Mouse (Mus musculus) limb, embryonic 12.5 days (tissue): ENCODE data around the gene Tppp3. TPM values are rescaled to one million over a fixed set of nuclear protein-coding genes. Genes with fewer than 3 reads are reported as not detected.

ENCODE experiments used
- ATAC-seq: fragments of 200-750 bp; cut with Nextera tagmentation; 2 replicates; pipeline ENCODE4 v1.8.0; 2017; ENCODE audit warnings: low read depth, moderate TSS enrichment; ENCODE audit not compliant: insufficient number of reproducible peaks, insufficient read depth, low FRiP score, low TSS enrichment
- H3K27ac ChIP-seq: fragments of 300-500 bp; sonication (generic); 2 replicates; pipeline ENCODE4 v1.5.1; 2016; ENCODE audit warnings: mild to moderate bottlenecking, moderate library complexity
- H3K27me3 ChIP-seq: fragments of 300-500 bp; sonication (generic); 2 replicates; pipeline ENCODE4 v1.6.1; 2016; ENCODE audit warnings: mild to moderate bottlenecking, moderate library complexity
- H3K36me3 ChIP-seq: fragments of 300-500 bp; sonication (generic); 2 replicates; pipeline ENCODE4 v1.6.1; 2016; ENCODE audit warnings: mild to moderate bottlenecking, moderate library complexity
- H3K4me1 ChIP-seq: fragments of 300-500 bp; sonication (generic); replicated peaks from 2 replicates; pipeline ENCODE4 v1.6.1; 2016
- H3K4me2 ChIP-seq: fragments of 300-500 bp; sonication (generic); 2 replicates; pipeline ENCODE4 v1.6.1; 2016; ENCODE audit warnings: mild to moderate bottlenecking, moderate library complexity
- H3K4me3 ChIP-seq: fragments of 300-500 bp; sonication (generic); replicated peaks from 2 replicates; pipeline ENCODE4 v1.5.1; 2016; ENCODE audit warnings: mild to moderate bottlenecking
- H3K9ac ChIP-seq: fragments of 300-500 bp; sonication (generic); replicated peaks from 2 replicates; pipeline ENCODE4 v1.6.1; 2016; ENCODE audit warnings: mild to moderate bottlenecking, moderate library complexity
- H3K9me3 ChIP-seq: fragments of 300-500 bp; sonication (generic); 2 replicates; pipeline ENCODE4 v1.6.1; 2016; ENCODE audit warnings: mild to moderate bottlenecking, moderate library complexity
- WGBS: fragments of 180-500 bp; shearing (Covaris S2); methylation state at CpG from one replicate; pipeline ENCODE4 v1.1.7; 2016; 5-methylcytosine and 5-hydroxymethylcytosine counted together
- polyA plus RNA-seq: library from polyadenylated mRNA; unstranded; fragments of >200 nt; fragmentation: Nextera tagmentation; extraction: Ambion mirVana; gene quantifications from 2 replicates; pipeline ENCODE4 v1.2.1, GENCODE M21; 2016

Tppp3 gene
- polyA plus RNA-seq, 1 experiment from 2014 or later: 28.9 TPM

DNA sequence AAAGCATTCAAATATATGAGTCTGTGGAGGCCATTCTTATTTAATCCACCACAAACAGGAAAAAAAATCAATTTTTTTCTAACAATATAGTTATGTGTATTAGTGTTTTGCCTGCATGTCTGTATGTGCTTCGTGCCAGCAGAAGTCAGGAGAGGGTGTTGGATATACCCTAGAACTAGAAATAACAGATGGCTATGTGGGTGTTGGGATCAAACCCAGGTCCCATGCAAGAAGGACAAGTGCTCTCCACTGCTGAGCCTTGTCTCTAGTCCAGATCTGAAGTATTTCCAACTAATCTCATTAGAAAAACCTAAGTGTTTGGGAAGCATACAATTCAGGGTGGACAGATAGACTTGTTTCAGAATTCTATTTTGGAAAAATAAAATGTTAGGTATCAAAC lies 49.3 kb downstream of the Tppp3 start:
- Histone ChIP-seq H3K4me2 (no peak overlapping the region), H3K27ac (no peak overlapping the region), H3K4me1 (no peaks in the 10 kb centered on the region), H3K9ac (no peak overlapping the region), H3K4me3 (no peak overlapping the region), H3K36me3 (no peaks in the 10 kb centered on the region), H3K27me3 (0 out of 2 replicates have a peak, but pooled peaks cover 4% of the 10 kb centered on the region), H3K9me3 (no peaks in the 10 kb centered on the region)
- 65% methylated on average over 1 of the region's 1 CpGs for WGBS
- ATAC-seq: no peak

DNA sequence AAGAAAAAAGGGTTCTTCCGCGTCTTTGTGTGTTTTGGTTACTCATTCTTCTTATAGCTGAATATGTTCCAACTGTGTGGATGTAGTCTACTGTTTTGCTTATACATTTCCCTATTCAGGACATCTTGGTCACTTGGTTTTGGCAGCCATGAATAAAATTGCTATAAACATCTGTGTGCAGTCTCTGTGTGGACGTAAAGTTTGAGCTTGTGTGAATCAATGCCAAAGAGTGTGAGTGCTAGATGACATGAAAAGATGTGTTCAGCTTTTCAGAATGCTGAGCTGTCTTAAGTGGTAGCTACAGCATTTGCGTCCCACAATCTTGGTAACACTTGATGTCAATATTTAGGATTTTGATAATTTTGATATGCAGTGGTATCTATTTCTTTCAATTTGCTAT lies 51.5 kb downstream of the Tppp3 start:
- no peaks in the 10 kb centered on the region for H3K36me3 ChIP-seq
- no peak overlapping the region for H3K27ac ChIP-seq
- H3K27me3 ChIP-seq: peaks cover 11% of the 10 kb centered on the region; the same call in 1 of the 2 replicates
- no peaks in the 10 kb centered on the region for H3K4me1 ChIP-seq
- no peak overlapping the region for H3K4me3 ChIP-seq
- H3K9ac ChIP-seq: no peak overlapping the region
- ATAC-seq: no peak
- H3K9me3 ChIP-seq: no peaks in the 10 kb centered on the region
- 91% methylated on average over 4 of the region's 4 CpGs for WGBS
- no peak overlapping the region for H3K4me2 ChIP-seq

DNA sequence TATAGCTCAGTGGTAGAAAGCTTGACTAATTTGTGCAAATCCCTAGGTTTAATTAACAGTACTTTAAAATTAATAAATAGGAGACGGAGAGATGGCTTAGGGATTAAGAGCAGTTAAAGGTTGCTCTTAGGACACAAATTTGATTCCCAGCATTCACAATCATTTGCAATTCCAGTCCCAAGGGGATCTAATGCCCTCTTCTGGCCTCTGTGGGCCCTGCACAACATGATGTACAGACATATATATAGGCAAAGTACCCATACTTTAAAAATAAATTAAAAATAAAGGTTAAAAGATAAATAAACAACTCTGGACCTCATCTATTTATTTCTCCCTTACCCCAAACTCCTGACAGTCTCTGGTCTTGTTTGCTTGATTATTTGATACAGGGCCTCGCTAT lies 52.3 kb downstream of the Tppp3 start:
- Histone ChIP-seq H3K9ac (no peak overlapping the region), H3K4me2 (no peak overlapping the region), H3K9me3 (no peaks in the 10 kb centered on the region), H3K4me3 (no peak overlapping the region), H3K4me1 (no peaks in the 10 kb centered on the region), H3K27me3 (peaks cover 19% of the 10 kb centered on the region), H3K36me3 (no peaks in the 10 kb centered on the region), H3K27ac (no peak overlapping the region)
- no peak for ATAC-seq
- 84% methylated on average over 2 of the region's 2 CpGs for WGBS

Other genes starting within 250 kb of the Tppp3 start
- 25.9 and 27.2 TPM in 2 replicates for gene D230025D16Rik, start 246.4 kb downstream of the Tppp3 start, polyA plus RNA-seq
- 5.9 and 6.8 TPM in 2 replicates for gene B3gnt9, start 216.4 kb downstream of the Tppp3 start, polyA plus RNA-seq
- gene Tradd, start 206.9 kb downstream of the Tppp3 start, polyA plus RNA-seq: 16.0 and 16.6 TPM in 2 replicates
- gene Fbxl8, start 206.9 kb downstream of the Tppp3 start, polyA plus RNA-seq: 1.7 and 1.9 TPM in 2 replicates
- 0.13 and 0.18 TPM in 2 replicates for gene Hsf4, start 201.7 kb downstream of the Tppp3 start, polyA plus RNA-seq
- 1.6 TPM in 2 replicates for gene Nol3, start 195.4 kb downstream of the Tppp3 start, polyA plus RNA-seq
- 15.6 and 19.6 TPM in 2 replicates for gene 4931428F04Rik, start 181.7 kb downstream of the Tppp3 start, polyA plus RNA-seq
- gene Exoc3l, start 175.4 kb downstream of the Tppp3 start, polyA plus RNA-seq: 10.0 and 10.2 TPM in 2 replicates
- 75.6 and 91.3 TPM in 2 replicates for gene E2f4, start 173.9 kb downstream of the Tppp3 start, polyA plus RNA-seq
- 4.3 and 4.4 TPM in 2 replicates for gene Elmo3, start 165.9 kb downstream of the Tppp3 start, polyA plus RNA-seq
- 1.5 TPM in 2 replicates for gene Lrrc29, start 145.2 kb downstream of the Tppp3 start, polyA plus RNA-seq
- gene Tmem208, start 145.2 kb downstream of the Tppp3 start, polyA plus RNA-seq: 95.6 and 109 TPM in 2 replicates
- 1.6 and 2.3 TPM in 2 replicates for gene Fhod1, start 123.6 kb downstream of the Tppp3 start, polyA plus RNA-seq
- gene Slc9a5, start 122.7 kb downstream of the Tppp3 start, polyA plus RNA-seq: 7.0 and 7.6 TPM in 2 replicates
- 0.72 and 0.80 TPM in 2 replicates for gene Plekhg4, start 98.3 kb downstream of the Tppp3 start, polyA plus RNA-seq
- not detected in 2 replicates for gene Kctd19, start 58.0 kb downstream of the Tppp3 start, polyA plus RNA-seq
- gene Lrrc36, start 58.0 kb downstream of the Tppp3 start, polyA plus RNA-seq: 0.12 and 0.39 TPM in 2 replicates
- gene Zdhhc1, start 25.4 kb upstream of the Tppp3 start, polyA plus RNA-seq: 34.8 and 36.9 TPM in 2 replicates
- 28.2 and 30.6 TPM in 2 replicates for gene Hsd11b2, start 47.2 kb upstream of the Tppp3 start, polyA plus RNA-seq
- 60.5 and 61.5 TPM in 2 replicates for gene Atp6v0d1, start 94.5 kb upstream of the Tppp3 start, polyA plus RNA-seq
- 11.3 and 16.8 TPM in 2 replicates for gene Ripor1, start 133.7 kb upstream of the Tppp3 start, polyA plus RNA-seq
- 149 and 160 TPM in 2 replicates for gene Ctcf, start 165.0 kb upstream of the Tppp3 start, polyA plus RNA-seq
- gene Agrp, start 165.9 kb upstream of the Tppp3 start, polyA plus RNA-seq: 0.97 and 1.4 TPM in 2 replicates
- gene Carmil2, start 214.7 kb upstream of the Tppp3 start, polyA plus RNA-seq: 0.58 and 0.59 TPM in 2 replicates
- gene Acd, start 229.6 kb upstream of the Tppp3 start, polyA plus RNA-seq: 75.3 and 76.7 TPM in 2 replicates
- gene Pard6a, start 229.6 kb upstream of the Tppp3 start, polyA plus RNA-seq: 14.6 and 16.1 TPM in 2 replicates
- gene 4933405L10Rik, start 236.1 kb upstream of the Tppp3 start, polyA plus RNA-seq: 0.25 TPM in 1 of 2 replicates, not detected in the other
- 34.9 and 35.9 TPM in 2 replicates for gene Enkd1, start 236.7 kb upstream of the Tppp3 start, polyA plus RNA-seq